Mouse (Mus musculus) hindbrain, embryonic 11.5 days (tissue): ENCODE measurements around the gene Fam76a. TPM values are rescaled to one million over a fixed set of nuclear protein-coding genes. Genes with fewer than 3 reads are reported as not detected.

Experiments used
- ATAC-seq: fragments of 200-750 bp; cut with Nextera tagmentation; 2 replicates; pipeline ENCODE4 v1.8.0; 2017; ENCODE audit warnings: mild to moderate bottlenecking, moderate TSS enrichment, moderate library complexity; ENCODE audit not compliant: low FRiP score
- DNase-seq: peaks from one replicate; pipeline ENCODE4 v3.0.0-alpha.2; 2015; ENCODE audit warnings: low spot score
- H3K27ac ChIP-seq: fragments of 300-500 bp; sonication (generic); 2 replicates; pipeline ENCODE4 v1.5.1; 2014; ENCODE audit warnings: mild to moderate bottlenecking, low read depth, low read length
- H3K27me3 ChIP-seq: fragments of 300-500 bp; sonication (generic); 2 replicates; pipeline ENCODE4 v1.6.1; 2014; ENCODE audit warnings: mild to moderate bottlenecking, low read length, moderate library complexity, mixed read lengths; ENCODE audit not compliant: control insufficient read depth, insufficient read depth
- H3K36me3 ChIP-seq: fragments of 300-500 bp; sonication (generic); 2 replicates; pipeline ENCODE4 v1.6.1; 2014; ENCODE audit warnings: mild to moderate bottlenecking, low read length, moderate library complexity, mixed read lengths; ENCODE audit not compliant: control insufficient read depth, insufficient read depth
- H3K4me1 ChIP-seq: fragments of 300-500 bp; sonication (generic); replicated peaks from 2 replicates; pipeline ENCODE4 v1.6.1; 2014; ENCODE audit warnings: low read length, mixed read lengths; ENCODE audit not compliant: control insufficient read depth, insufficient read depth
- H3K4me2 ChIP-seq: fragments of 300-500 bp; sonication (generic); replicated peaks from 2 replicates; pipeline ENCODE4 v1.6.1; 2014; ENCODE audit warnings: mild to moderate bottlenecking, low read depth, low read length
- H3K4me3 ChIP-seq: fragments of 300-500 bp; sonication (generic); 2 replicates; pipeline ENCODE4 v1.5.1; 2014; ENCODE audit warnings: low read depth, low read length
- H3K9ac ChIP-seq: fragments of 300-500 bp; sonication (generic); 2 replicates; pipeline ENCODE4 v1.6.1; 2014; ENCODE audit warnings: low read depth, low read length
- H3K9me3 ChIP-seq: fragments of 300-500 bp; sonication (generic); 2 replicates; pipeline ENCODE4 v1.6.1; 2016; ENCODE audit warnings: low read length; ENCODE audit not compliant: control insufficient read depth
- WGBS: fragments of 180-500 bp; shearing (Covaris S2); extraction: QIAGEN DNeasy Blood & Tissue Kit; methylation state at CpG from one replicate; pipeline ENCODE4 v1.1.7; 2014; 5-methylcytosine and 5-hydroxymethylcytosine counted together
- polyA plus RNA-seq: library from polyadenylated mRNA; unstranded; fragments of >200 nt; fragmentation: Nextera tagmentation; extraction: Ambion mirVana; gene quantifications from 2 replicates; pipeline ENCODE4 v1.2.1, GENCODE M21; 2014

The Fam76a gene
- polyA plus RNA-seq, 1 experiment from 2014 or later, result 31.9 TPM

DNA sequence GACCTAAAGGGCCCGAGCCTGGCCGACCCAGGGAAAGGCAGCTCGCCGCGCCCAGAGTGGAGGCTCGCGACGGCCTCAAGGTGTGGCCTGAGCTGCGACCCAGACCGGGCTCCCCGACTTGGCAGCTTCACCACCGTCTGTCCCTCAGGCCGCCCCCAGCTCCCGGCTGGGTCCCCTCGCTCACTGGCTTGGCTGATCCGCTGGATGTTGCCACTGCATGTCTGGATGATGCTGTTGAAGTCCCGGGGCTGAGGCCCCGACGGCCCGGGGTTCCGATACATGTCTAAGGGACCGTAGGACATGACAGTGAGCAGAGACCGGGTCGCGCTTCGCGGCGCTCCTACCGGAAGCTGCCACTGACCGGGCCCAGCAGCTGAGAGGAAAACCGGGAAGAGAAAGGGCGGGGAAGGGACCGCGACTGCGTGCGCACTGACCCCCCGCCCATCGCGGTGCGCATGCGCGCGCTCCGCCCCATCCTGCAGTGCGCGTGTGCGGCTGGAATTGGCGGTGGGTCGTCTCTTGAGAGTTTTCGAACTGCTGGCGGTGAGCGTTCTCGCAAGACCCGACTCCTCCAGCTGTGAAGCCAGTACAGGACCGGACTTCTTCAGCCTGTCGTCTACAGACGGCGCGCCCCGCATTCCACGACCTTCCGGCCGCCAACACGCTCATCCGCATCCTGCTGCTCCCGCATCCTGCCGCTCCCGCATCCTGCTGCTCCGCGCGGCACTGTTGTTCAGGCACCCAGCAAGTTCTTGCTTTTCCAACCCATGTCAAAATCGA lies 38.1 kb downstream of the Fam76a start, which contains the start of gene Stx12:
Stx12 (minus strand) TSS at position 446 of the 780 bp plus-strand sequence.
- Histone ChIP-seq H3K9ac (peak within 1 kb of the TSS; percentile 86), H3K4me1 (0 out of 2 replicates have a peak, but pooled peaks cover 2% of the 10 kb centered on the region), H3K9me3 (no peaks in the 10 kb centered on the region), H3K4me3 (peak within 1 kb of the TSS; percentile 75), H3K4me2 (peak within 1 kb of the TSS; percentile 89), H3K36me3 (no peaks in the 10 kb centered on the region), H3K27ac (peak within 1 kb of the TSS; percentile 79), H3K27me3 (no peaks in the 10 kb centered on the region)
- under 1% methylated on average over 72 of the region's 72 CpGs for WGBS
- DNase-seq, result peak; percentile 96
- peak; percentile 96 for ATAC-seq

DNA sequence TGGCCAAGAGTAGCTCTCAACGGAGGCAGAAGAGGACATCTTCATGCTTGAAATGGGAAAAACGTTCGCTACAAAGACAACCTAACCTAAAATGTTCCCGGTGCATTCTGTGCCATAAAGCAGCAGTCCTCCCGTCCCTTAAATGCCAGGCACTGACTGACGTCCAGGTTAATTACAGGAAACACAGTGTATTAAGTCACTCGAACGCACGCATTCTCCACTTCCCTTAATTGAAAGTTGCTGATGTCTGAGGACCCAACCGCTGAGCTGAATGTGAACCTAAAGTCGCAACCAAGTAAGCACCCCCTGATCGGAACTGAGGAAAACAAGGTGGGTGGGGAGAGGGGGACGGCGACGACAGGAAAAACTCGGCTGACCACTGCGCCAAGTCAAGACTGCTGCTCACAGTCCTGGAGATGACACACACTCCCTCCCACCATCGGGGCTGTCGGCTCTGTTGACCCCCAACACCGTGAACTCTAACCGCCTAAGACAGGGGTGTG lies 38.7 kb downstream of the Fam76a start:
- Histone ChIP-seq H3K9ac (peak overlapping the region; percentile 86), H3K9me3 (no peaks in the 10 kb centered on the region), H3K4me2 (peak overlapping the region; percentile 89), H3K36me3 (no peaks in the 10 kb centered on the region), H3K4me1 (0 out of 2 replicates have a peak, but pooled peaks cover 2% of the 10 kb centered on the region), H3K27me3 (no peaks in the 10 kb centered on the region), H3K4me3 (peak overlapping the region; percentile 75), H3K27ac (peak overlapping the region; percentile 79; the same call in 1 of the 2 replicates)
- DNase-seq (peak; percentile 31), ATAC-seq (no peak)
- 4% methylated on average over 21 of the region's 21 CpGs for WGBS

DNA sequence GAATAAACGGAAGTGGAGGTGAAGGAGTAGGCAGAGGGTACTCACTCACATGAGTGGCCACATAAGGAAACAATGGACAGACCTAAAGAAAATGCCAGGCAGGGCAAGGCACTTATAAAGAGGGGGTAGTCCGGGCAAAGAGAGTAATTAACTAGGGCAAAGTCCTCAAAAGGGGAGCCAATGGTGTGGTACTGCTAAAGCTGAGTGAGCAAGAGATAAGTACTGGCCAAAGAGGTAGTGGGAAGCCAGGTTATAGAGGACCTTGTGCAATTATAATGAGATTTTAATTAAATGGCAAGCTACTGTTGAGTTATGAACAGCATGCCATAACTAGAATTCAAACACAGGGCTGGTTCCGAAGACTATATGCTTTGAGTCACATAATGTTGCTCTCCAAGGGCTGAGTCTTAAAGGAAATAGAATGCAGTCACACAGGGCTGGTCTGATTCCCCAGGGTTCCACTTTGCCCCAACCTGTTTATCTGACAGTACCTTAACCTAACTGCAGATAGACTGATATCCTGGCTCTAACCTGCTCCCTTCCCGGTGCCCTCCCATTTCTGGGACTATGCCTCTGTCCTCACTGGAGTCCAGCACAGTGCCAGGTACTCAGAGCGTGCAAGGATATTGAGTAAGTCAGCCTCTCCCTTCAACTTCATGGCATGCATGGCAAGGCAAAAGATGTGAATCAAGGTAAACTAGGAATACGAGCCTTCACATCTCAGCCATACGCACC lies 47.8 kb downstream of the Fam76a start:
- Histone ChIP-seq H3K4me2 (no peak overlapping the region), H3K9ac (no peak overlapping the region), H3K4me1 (no peaks in the 10 kb centered on the region), H3K4me3 (no peak overlapping the region), H3K27me3 (no peaks in the 10 kb centered on the region), H3K36me3 (no peaks in the 10 kb centered on the region), H3K9me3 (no peaks in the 10 kb centered on the region), H3K27ac (no peak overlapping the region)
- WGBS, result 92% methylated on average over 7 of the region's 7 CpGs
- ATAC-seq (no peak), DNase-seq (no peak)

DNA sequence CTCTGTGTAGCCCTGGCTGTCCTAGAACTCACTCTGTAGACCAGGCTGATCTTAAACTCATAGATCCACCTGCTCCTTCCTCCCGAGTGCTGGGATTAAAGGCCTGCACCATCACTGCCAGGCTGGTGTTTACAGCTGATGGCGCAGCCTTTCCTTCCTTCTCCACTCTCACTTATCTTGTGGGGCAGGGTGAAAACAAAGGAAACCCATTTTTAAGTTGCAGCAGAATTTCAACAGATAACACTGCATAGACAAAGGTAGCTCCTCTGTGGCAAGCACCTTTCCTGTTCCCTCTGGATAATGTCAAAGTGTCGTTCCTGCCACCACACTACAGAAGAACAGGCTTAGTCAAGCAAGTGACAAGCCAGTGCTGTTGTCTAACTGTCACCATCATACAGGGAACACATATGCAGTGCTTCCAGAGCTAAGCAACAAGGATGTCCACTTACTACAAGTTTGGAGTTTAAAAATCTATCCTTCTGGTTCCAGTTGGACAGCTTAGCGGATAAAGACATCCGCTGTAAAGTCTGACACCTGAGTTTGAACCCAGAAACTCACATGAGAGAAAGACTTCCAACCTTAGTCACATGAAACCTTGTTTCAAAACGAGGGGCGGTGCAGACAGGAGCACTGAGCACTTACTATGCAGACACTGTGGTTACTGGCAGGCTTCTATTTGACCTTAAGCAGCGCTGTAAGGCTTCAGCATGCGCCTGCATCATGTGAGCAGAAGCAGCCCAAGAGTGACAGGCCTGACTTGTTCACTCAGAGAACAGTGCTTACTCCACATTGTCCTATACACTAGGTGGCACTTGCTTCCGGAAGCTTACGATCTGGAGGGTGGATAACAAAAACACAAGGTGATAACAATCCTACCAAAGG lies 48.6 kb downstream of the Fam76a start:
- Histone ChIP-seq H3K27ac (no peak overlapping the region), H3K4me2 (no peak overlapping the region), H3K27me3 (no peaks in the 10 kb centered on the region), H3K36me3 (no peaks in the 10 kb centered on the region), H3K4me3 (no peak overlapping the region), H3K9ac (no peak overlapping the region), H3K9me3 (no peaks in the 10 kb centered on the region), H3K4me1 (no peaks in the 10 kb centered on the region)
- DNase-seq (no peak), ATAC-seq (no peak)
- 91% methylated on average over 11 of the region's 11 CpGs for WGBS

DNA sequence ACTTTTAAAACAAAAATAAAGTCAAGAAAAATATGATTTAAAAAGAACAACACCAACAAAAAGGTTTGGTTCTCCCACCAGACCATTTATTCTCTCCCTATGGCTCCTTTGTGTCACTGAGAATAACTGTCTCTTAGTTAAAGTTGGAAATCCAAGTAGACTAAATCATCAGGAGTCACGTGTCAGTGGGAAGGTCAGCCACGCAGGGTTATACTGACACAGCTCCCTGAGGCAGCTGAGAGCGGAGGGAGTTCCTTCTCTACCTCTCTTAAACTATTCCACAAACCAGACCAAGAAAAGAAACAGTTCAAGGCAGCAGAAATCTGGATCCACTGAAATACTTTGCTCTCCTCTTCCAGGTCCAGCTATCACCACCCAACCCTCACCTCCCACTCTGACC lies 51.2 kb downstream of the Fam76a start:
- no peaks in the 10 kb centered on the region; the same call in 1 of the 2 replicates for H3K36me3 ChIP-seq
- H3K27me3 ChIP-seq, result no peaks in the 10 kb centered on the region
- H3K4me2 ChIP-seq, result no peak overlapping the region
- H3K9ac ChIP-seq, result no peak overlapping the region
- 92% methylated on average over 3 of the region's 3 CpGs for WGBS
- no peak overlapping the region for H3K4me3 ChIP-seq
- no peak overlapping the region for H3K27ac ChIP-seq
- H3K9me3 ChIP-seq, result no peaks in the 10 kb centered on the region
- no peaks in the 10 kb centered on the region for H3K4me1 ChIP-seq
- no peak for ATAC-seq
- DNase-seq, result no peak

DNA sequence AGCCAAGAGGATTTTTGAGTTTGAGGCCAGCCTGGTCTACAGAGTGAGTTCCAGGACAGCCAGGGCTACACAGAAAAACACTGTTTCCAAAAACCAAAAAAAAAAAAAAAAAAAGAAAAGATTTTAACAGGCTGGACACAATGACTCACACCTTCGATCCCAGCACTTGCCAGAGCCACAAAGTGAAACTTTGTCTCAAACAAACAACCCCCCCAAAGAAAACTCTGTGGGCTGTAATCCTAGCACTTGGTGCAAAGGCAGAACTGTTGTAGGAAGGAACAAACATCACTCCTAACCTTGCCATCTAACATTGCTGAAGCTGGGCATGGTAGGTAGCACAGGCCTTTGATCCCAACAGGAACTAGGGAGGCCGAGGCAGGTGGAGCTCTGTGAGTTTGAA lies 57.5 kb downstream of the Fam76a start:
- Histone ChIP-seq H3K27ac (no peak overlapping the region), H3K36me3 (peaks cover 3% of the 10 kb centered on the region; the same call in 1 of the 2 replicates), H3K4me1 (no peaks in the 10 kb centered on the region), H3K27me3 (no peaks in the 10 kb centered on the region), H3K9ac (no peak overlapping the region), H3K4me3 (no peak overlapping the region), H3K9me3 (no peaks in the 10 kb centered on the region), H3K4me2 (no peak overlapping the region)
- WGBS, result 93% methylated on average over 2 of the region's 2 CpGs
- DNase-seq (no peak), ATAC-seq (no peak)

DNA sequence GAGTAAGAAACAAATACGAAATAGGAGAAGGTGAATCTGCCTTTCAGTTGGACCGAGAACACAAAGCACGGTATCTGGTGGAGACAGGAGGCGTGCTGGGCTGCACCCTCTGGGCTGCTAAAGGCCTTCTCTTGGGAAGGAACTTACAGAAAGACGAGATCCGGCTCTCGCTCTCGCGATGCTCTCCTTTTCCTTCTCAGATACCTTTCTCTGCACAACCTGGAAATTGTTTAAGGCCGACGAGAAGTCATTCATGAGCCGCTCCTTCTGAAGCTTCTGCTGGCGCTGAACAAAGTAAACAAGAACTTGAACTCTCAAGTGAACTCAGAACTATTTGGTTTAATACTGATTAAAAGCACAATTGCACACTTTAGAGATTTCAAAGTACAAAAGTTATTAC lies 59.3 kb downstream of the Fam76a start:
- Histone ChIP-seq H3K9ac (no peak overlapping the region), H3K36me3 (peaks cover 5% of the 10 kb centered on the region; the same call in 1 of the 2 replicates), H3K27ac (no peak overlapping the region), H3K4me2 (no peak overlapping the region), H3K4me1 (no peaks in the 10 kb centered on the region), H3K4me3 (no peak overlapping the region), H3K9me3 (no peaks in the 10 kb centered on the region), H3K27me3 (no peaks in the 10 kb centered on the region)
- DNase-seq (no peak), ATAC-seq (no peak)
- 94% methylated on average over 13 of the region's 13 CpGs for WGBS

DNA sequence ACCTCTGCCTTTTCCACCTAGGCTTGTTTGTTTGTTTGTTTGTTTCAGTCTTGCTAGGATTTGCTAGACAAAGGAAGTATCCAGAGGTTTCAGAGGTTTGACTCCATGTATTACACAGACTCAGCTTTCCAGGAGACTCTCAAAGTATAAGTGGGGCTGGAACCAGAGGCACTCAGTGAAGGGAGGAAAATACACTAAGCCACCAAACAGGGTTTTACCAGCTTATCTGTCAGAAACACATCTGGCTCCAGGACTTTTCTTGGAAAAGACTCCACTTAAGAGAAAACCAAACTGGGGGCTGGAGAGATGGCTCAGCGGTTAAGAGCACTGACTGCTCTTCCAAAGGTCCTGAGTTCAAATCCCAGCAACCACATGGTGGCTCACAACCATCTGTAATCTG lies 61.5 kb downstream of the Fam76a start:
- no peak for ATAC-seq
- 84% methylated on average over 1 of the region's 1 CpGs for WGBS
- Histone ChIP-seq H3K36me3 (peaks cover 11% of the 10 kb centered on the region; the same call in 1 of the 2 replicates), H3K4me2 (no peak overlapping the region), H3K9me3 (no peaks in the 10 kb centered on the region), H3K27me3 (no peaks in the 10 kb centered on the region), H3K27ac (no peak overlapping the region), H3K9ac (no peak overlapping the region), H3K4me3 (no peak overlapping the region), H3K4me1 (no peaks in the 10 kb centered on the region)
- DNase-seq, result no peak
